Mouse (Mus musculus): Measurements from ENCODE around the gene Mybpc1.

- TF ChIP-seq CTCF (IDR thresholded peaks at IDR 0.05; ENCODE audit: control insufficient read depth, insufficient read depth, low read length) (no peak), POLR2A (IDR thresholded peaks at IDR 0.05; ENCODE audit: borderline replicate concordance, control insufficient read depth, low read depth, low read length) (no peak)
These were observed 21.2 kb upstream of the Mybpc1 start for GRCm38 (mm10) chr10:88626176-88626575.

Measured in bone marrow, adult 2 months (tissue).